Mouse (Mus musculus): ENCODE results near the gene Cmip.
"Not testable (repeated sequence)": the region's sequence is repeated elsewhere in the genome, so short reads cannot be mapped to it uniquely, and the experiment has no call there.

Cmip gene

GRCm38 (mm10) chr8:117420841-117421534, 164.1 kb downstream of the Cmip start:
- no peak for DNase-seq (ENCODE audit: low read depth, low spot score)

DNA sequence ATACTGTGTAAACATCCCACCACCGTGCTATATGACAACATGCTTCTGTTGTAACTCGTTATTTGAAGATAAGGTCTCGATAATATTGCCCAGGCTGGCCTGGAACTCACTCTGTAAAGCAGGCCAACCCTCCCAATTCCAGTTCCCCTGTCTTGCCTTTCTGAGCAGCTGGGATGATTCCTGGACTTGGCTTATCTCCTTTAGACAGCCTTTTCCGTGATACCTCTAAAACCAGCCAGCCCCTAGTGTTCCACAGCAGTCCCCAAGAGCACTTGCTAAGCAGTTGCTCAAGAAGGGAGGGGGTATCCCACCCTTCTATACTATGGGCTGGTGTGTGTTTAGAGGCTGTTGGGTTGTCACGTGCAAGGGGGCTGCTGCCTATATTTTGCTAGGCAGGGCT, 165.0 kb downstream of the Cmip start:
- DNase-seq (ENCODE audit: low read depth, low spot score) = no peak

- DNase-seq (ENCODE audit: low read depth, low spot score) = no peak
These were observed 165.5 kb downstream of the Cmip start for GRCm38 (mm10) chr8:117422343-117422742.

GRCm38 (mm10) chr8:117423029-117423428, 166.2 kb downstream of the Cmip start:
- DNase-seq (ENCODE audit: low read depth, low spot score) = no peak

DNA sequence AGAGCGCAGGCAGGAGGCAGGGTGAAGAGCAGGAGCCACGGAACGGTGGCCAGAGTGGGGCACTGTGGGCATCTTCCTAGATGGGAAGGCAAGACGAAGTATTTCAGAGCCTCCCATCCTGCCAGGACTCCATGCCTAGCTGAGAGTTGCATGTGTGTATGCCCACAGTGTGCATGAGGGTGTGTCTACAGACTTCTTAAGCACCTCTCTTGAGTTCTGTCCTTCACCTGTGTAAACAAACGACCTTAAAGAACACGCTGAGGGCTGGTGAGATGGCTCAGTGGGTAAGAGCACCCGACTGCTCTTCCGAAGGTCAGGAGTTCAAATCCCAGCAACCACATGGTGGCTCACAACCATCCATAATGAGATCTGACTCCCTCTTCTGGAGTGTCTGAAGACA, 171.0 kb downstream of the Cmip start:
- DNase-seq (ENCODE audit: low read depth, low spot score) = not testable (repeated sequence)

- DNase-seq (ENCODE audit: low read depth, low spot score) = no peak
These were observed 171.8 kb downstream of the Cmip start for GRCm38 (mm10) chr8:117428524-117429162.

GRCm38 (mm10) chr8:117430624-117431023, 173.8 kb downstream of the Cmip start:
- DNase-seq (ENCODE audit: low read depth, low spot score) = no peak

DNA sequence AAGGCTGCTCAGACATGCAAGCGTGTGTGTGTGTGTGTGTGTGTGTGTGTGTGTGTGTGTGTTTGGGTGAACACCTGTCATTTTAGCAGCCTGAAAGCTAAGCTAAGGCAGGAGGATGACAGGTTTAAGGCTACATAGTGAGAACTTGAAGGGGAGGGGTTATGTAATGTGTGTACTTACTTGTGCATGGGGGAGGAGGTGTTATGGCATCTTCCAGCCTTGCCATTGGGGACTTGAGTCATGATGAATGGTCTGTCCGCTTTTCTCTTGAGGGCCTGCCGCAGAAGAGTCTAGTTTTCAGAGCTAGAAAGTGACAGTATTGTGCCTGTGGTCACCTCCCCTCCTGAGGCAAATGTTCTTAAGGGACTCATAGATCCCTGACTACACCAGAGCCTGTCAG, 174.7 kb downstream of the Cmip start:
- no peak for DNase-seq (ENCODE audit: low read depth, low spot score)

DNA sequence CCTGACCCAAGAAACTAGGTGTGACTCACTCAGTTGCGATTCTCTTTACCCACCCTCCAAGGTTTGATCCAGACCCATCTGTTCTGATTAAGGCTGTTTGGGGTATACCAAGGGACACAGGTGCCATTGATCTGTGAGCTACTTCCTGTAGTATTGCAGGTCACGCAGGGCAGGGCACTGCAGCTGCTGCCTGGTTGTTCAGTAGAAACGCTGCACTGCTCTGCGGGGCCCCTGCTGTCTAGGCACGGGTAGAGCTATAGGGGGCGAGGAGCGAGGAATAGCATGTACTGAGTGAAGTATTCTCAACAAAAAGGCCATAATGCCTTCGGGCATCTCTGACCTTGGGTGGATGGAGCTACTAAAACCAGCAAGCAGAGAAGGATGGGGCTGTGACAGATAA, 175.2 kb downstream of the Cmip start:
- DNase-seq (ENCODE audit: low read depth, low spot score) = no peak

DNA sequence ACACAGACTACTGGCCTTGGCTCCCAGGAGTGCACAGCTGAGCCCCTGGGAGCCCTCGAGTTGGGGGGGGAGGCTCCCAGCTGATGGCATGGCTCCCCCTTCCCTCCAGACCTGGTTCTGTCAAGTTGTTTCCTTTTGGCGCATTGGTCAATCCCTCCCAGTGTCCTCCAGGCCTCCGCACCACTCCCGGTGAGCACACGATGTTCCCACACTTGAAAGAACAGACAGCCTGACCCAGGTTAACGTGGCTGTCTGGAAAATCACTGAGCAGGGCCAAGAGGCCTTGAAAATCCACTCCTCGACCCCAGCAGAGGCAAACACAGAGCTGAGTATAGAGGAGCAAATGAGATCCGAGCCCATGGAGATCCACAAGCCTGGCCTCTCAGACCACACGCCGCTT, 177.1 kb downstream of the Cmip start:
- no peak for DNase-seq (ENCODE audit: low read depth, low spot score)

DNA sequence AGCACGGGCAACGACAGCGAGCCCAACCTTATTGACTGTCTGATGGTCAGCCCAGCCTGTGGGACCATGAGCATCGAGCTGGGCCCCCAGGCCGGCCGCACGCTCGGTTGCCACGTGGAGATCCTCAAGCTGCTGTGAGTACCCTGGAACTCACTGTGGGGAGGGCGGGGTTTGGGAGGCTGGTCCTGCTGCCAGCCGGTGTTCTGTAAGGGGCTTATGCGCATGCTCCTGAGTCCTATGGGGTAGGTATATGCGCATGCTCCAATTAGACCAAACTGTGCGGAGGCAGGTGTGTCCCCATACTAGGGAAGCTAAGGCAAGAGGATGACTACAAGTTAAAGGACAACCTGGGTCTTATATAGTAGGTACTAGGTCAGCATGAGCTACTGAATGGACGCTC, 179.9 kb downstream of the Cmip start:
- no peak for DNase-seq (ENCODE audit: low read depth, low spot score)

- no peak for DNase-seq (ENCODE audit: low read depth, low spot score)
These were observed 180.8 kb downstream of the Cmip start for GRCm38 (mm10) chr8:117437616-117438015.

- no peak for DNase-seq (ENCODE audit: low read depth, low spot score)
These were observed 183.5 kb downstream of the Cmip start for GRCm38 (mm10) chr8:117440317-117440716.

DNA sequence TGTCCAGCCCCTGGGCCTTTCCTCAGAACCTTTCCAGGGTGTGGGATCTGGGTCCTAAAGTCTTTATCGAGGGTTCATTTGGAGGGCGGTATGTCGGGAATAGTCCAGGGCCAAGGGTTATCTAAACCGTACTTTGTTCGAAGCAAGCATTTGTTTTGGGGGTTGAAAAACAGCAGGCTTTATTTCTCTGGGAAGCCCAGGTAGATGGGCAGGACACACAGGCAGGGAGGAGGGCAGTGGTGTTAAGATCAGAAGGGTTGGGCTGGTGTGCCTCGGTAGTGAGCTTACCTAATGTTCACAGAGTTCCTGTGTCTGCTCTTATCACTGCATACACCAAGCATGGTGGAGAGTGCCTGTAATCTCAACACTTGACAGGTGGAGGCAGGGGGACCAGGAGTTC, 183.9 kb downstream of the Cmip start:
- DNase-seq (ENCODE audit: low read depth, low spot score) = no peak

DNA sequence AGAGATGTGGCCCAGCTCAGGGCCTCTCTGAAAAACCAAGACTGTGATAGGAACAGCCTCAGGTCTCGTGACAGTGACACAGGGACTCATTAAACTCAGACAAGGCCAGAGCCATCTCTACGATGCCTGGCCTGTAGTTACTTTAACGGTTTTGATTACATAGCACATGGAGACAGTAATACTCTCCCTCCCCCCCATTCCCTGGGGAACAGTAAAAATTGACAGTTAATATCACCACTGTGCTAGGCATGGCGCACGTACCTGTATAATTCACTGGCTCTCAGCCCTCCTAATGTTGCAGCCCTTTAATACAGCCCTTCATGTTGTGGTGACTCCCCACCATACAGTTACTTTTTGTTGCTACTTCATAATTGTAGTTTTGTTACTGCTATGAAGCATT, 188.6 kb downstream of the Cmip start:
- no peak for DNase-seq (ENCODE audit: low read depth, low spot score)

DNA sequence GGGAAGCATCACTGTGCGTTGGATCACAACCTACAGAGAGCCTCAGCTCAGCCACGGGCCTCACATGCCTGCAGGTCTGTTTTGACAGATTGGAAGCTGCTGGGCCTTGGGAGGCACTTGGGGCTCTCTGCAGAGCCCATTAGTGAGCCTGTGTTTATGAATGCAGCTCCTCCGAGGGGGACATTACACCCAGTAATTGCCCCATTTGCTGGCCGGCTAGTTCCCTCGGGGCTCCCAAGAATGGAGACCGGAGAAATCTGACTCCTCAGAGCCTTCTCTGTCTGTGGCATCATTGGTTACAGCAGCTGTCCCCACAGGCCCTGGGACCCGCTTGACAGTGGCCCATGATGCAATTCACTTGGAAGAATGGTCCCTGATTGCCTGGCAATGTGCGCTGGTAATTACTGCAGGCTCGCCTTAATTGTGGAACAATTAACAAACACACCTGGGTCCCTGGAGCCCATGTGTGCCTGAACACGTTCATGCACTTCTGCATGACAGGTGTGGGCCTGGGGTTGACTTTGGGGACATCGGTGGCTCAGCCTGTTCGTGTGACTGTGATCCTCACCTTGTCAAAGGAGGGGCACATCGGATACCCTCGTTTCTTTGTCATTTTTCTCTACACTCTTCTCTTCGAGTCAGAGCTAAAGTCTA, 189.6 kb downstream of the Cmip start:
- no peak for DNase-seq (ENCODE audit: low read depth, low spot score)

GRCm38 (mm10) chr8:117451072-117451471, 194.2 kb downstream of the Cmip start:
- DNase-seq (ENCODE audit: low read depth, low spot score) = no peak

- no peak for DNase-seq (ENCODE audit: low read depth, low spot score)
These were observed 197.1 kb downstream of the Cmip start for GRCm38 (mm10) chr8:117453974-117454373.

DNA sequence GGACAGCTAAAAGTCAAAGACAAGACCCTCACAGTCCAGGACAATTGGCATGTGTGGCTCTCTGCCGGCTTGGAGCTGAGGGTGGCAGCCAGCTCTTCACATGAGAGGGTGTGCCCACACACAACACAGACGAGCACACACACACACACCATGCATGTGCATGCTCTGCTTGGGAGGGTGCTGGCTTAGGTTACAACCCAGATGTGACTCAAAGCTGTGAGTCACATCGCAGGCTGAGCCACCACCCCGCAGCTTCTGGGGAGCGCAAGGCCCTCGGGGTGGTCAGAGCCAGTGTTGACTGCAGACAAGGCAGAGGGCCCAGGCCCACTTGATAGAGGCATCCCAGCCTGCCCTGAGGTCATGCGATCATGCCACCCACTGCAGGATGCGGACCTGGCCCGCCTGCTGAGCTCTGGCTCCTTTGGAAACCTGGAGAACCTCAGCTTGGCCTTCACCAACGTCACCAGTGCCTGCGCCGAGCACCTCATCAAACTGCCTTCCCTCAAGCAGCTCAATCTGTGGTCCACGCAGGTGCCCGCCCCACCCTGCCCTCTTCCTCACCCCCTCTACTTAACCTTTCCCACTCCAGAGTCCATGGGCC, 197.8 kb downstream of the Cmip start:
- no peak for DNase-seq (ENCODE audit: low read depth, low spot score)

DNA sequence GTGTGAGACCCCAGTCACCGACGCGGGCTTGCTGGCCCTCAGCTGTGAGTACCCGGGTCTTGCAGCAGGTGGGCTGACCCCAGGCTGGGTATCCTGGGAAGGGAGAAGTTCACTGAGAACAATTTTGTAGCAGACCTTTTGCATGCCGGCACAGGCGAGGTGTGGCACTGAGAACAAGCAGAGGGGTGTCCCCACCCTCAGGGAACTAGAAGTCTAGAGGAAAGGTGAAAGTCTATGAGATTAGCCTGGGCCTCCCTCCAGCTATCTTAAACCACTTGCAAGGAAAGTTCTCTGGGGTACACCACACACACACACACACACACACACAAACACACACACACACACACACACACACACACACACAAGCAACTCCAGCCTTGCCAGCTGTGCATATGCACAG, 198.8 kb downstream of the Cmip start:
- DNase-seq (ENCODE audit: low read depth, low spot score) = no peak

DNA sequence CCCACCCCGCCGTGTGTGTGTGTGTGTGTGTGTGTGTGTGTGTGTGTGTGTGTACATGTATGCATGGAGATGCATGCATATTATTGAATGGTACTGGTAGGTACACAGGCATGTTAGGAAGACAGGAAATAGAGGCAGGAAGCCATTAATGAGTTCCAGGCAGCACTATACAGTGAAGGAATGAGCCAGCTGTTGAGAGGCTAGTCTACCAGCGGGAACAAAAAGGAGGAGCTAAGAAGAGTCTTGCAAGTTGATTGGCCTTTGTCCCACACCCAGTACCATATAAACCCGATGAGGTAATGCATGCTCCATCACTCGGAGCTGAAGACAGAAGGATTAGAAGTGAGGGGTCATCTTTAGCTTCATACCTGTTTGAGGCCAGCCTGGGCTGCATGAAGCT, 201.6 kb downstream of the Cmip start:
- no peak for DNase-seq (ENCODE audit: low read depth, low spot score)

GRCm38 (mm10) chr8:117462701-117463284, 205.9 kb downstream of the Cmip start:
- DNase-seq (ENCODE audit: low read depth, low spot score) = no peak

Measured in CD4-positive, CD25-positive, alpha-beta regulatory T cell, adult 2 months (primary cell).